Mouse (Mus musculus) embryonic facial prominence, embryonic 14.5 days (tissue): ENCODE data around the gene Lrp1. TPM values are rescaled to one million over a fixed set of nuclear protein-coding genes. Genes with fewer than 3 reads are reported as not detected.
A peak's percentile ranks its signal among the peaks of the same experiment; 100 is the strongest.

Experiments used
- ATAC-seq: fragments of 200-750 bp; cut with Nextera tagmentation; 2 replicates; pipeline ENCODE4 v1.8.0; 2017; ENCODE audit warnings: low read depth, moderate number of reproducible peaks, moderate TSS enrichment
- DNase-seq: peaks from one replicate; pipeline ENCODE4 v3.0.0-alpha.2; 2015; ENCODE audit warnings: low spot score
- H3K27ac ChIP-seq: fragments of 300-500 bp; sonication (generic); replicated peaks from 2 replicates; pipeline ENCODE4 v1.5.1; 2014; ENCODE audit warnings: low read depth, mild to moderate bottlenecking, low read length, moderate library complexity
- H3K27me3 ChIP-seq: fragments of 300-500 bp; sonication (generic); replicated peaks from 2 replicates; pipeline ENCODE4 v1.6.1; 2014; ENCODE audit warnings: low read length; ENCODE audit not compliant: control insufficient read depth, insufficient read depth
- H3K36me3 ChIP-seq: fragments of 300-500 bp; sonication (generic); 2 replicates; pipeline ENCODE4 v1.6.1; 2014; ENCODE audit warnings: low read length, mixed read lengths; ENCODE audit not compliant: control insufficient read depth, insufficient read depth
- H3K4me1 ChIP-seq: fragments of 300-500 bp; sonication (generic); 2 replicates; pipeline ENCODE4 v1.6.1; 2014; ENCODE audit warnings: antibody characterized with exemption, low read length; ENCODE audit not compliant: control insufficient read depth, insufficient read depth
- H3K4me2 ChIP-seq: fragments of 300-500 bp; sonication (generic); 2 replicates; pipeline ENCODE4 v1.6.1; 2014; ENCODE audit warnings: low read depth, mild to moderate bottlenecking, low read length, moderate library complexity, mixed read lengths
- H3K4me3 ChIP-seq: fragments of 300-500 bp; sonication (generic); 2 replicates; pipeline ENCODE4 v1.5.1; 2014; ENCODE audit warnings: low read depth, mild to moderate bottlenecking, low read length
- H3K9ac ChIP-seq: fragments of 300-500 bp; sonication (generic); 2 replicates; pipeline ENCODE4 v1.6.1; 2014; ENCODE audit warnings: low read depth, mild to moderate bottlenecking, low read length, moderate library complexity, mixed read lengths
- H3K9me3 ChIP-seq: fragments of 300-500 bp; sonication (generic); 2 replicates; pipeline ENCODE4 v1.6.1; 2016; ENCODE audit warnings: low read length; ENCODE audit not compliant: control insufficient read depth
- WGBS: fragments of 180-500 bp; shearing (Covaris S2); extraction: QIAGEN DNeasy Blood & Tissue Kit; methylation state at CpG from one replicate; pipeline ENCODE4 v1.1.7; 2014; 5-methylcytosine and 5-hydroxymethylcytosine counted together
- polyA plus RNA-seq: library from polyadenylated mRNA; unstranded; fragments of >200 nt; fragmentation: Nextera tagmentation; extraction: Ambion mirVana; gene quantifications from 2 replicates; pipeline ENCODE4 v1.2.1, GENCODE M21; 2014

Lrp1 gene
- 137 and 145 TPM in 2 replicates for polyA plus RNA-seq

DNA sequence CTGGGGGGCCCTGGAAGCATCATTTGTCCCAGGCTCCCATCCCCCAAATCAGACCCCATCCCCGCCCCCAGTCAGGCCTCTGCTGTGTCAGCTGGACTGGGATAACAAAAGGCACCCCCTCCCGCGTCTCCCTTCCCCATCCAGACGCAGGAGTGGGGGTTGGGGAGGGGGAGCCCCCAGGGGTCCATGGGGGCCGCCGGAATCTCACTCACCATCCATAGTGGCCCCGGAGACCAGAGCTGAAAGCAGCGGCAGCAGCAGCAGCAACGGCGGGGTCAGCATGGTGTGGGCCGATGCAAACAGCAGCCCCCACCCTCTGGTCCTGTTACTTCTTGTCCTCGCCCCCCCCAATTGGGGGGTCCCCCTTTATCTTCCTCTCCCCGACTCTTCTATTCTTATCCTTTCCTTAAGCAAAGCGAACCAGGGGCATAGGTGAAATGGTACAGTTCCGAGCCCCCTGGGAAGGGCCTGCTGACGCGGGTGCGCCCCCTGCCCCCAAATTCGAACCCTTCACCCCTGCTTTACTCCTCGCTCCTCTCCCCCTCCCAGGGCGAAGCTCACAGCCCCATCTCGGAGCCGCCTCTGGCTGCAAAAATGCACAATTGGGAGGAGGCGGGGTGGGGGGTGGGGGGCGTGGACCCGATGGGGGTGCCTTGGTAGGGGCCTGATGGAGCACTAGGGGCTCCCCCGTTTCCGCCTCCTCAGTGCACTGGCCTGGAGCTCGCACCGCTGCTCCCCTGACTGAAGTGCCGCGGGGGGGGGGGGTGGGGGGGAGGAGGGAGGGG is at the start of gene Lrp1:
TSS of gene Lrp1 (minus strand) at position 743 of the 785 bp plus-strand sequence.
- peak within 1 kb of the TSS; percentile 83 for H3K9ac ChIP-seq
- peak within 1 kb of the TSS; percentile 85 for H3K4me2 ChIP-seq
- H3K27me3 ChIP-seq = no peaks in the 10 kb centered on the region
- H3K4me3 ChIP-seq = peak within 1 kb of the TSS; percentile 71
- ATAC-seq (peak; percentile 82), DNase-seq (no peak)
- 0% methylated on average over 15 of the region's 32 CpGs for WGBS
- peaks cover 37% of the 10 kb centered on the region for H3K4me1 ChIP-seq
- no peaks in the 10 kb centered on the region for H3K9me3 ChIP-seq
- H3K36me3 ChIP-seq = no peaks in the 10 kb centered on the region
- peak within 1 kb of the TSS; percentile 96 for H3K27ac ChIP-seq

DNA sequence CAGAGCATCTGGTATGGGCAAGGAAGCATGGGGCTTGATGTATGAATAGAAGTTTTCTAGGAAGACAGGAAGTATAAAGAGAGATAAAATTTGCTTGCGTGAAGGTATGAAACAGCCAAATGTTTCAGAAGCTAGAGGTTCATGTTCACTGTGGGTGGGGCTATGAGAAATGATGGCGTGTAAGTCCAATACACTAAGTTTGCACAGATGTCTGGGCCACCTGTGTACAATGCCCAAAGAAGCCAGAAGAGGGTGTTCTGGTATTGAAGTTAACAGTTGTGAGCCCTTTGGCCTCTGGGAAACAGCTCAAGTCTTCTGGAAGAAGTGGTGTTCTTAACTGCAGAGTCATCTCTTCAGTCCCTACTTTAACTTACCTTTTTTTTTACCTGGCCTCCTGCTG is 49.2 kb upstream of the Lrp1 start:
- Histone ChIP-seq H3K4me2 (no peak overlapping the region), H3K4me3 (no peak overlapping the region), H3K4me1 (peaks cover 5% of the 10 kb centered on the region), H3K27me3 (no peaks in the 10 kb centered on the region), H3K27ac (no peak overlapping the region), H3K9me3 (no peaks in the 10 kb centered on the region), H3K9ac (no peak overlapping the region), H3K36me3 (no peaks in the 10 kb centered on the region)
- DNase-seq (no peak), ATAC-seq (no peak)
- 79% methylated on average over 2 of the region's 2 CpGs for WGBS

DNA sequence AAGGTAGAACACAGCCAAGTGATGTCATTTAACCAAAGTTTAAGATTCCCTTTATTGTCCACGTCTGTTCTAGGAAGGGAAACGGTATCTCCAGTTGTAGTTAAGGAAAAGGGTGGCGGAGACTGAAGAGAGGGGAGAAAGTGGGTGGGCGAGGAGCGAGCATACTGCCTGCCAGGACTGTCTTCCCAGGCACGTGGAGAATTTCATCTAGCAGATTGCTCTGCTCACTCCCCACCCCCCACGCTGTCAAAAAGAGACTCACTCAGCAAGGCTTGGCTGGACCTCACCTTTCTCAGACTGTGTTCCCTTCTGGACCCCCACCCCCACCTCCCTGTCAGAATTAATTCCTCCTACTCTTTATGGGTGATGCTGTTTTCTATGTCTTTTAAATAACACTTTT is 48.2 kb upstream of the Lrp1 start:
- H3K9ac ChIP-seq = peak overlapping the region; percentile 86; the same call in 1 of the 2 replicates
- ATAC-seq (no peak), DNase-seq (peak; percentile 75)
- H3K4me1 ChIP-seq = peaks cover 15% of the 10 kb centered on the region
- no peaks in the 10 kb centered on the region for H3K9me3 ChIP-seq
- peak overlapping the region; percentile 73 for H3K4me2 ChIP-seq
- H3K27ac ChIP-seq = peak overlapping the region; percentile 99
- peak overlapping the region; percentile 85 for H3K4me3 ChIP-seq
- WGBS = 5% methylated on average over 7 of the region's 7 CpGs
- H3K36me3 ChIP-seq = peaks cover 9% of the 10 kb centered on the region
- no peaks in the 10 kb centered on the region for H3K27me3 ChIP-seq

DNA sequence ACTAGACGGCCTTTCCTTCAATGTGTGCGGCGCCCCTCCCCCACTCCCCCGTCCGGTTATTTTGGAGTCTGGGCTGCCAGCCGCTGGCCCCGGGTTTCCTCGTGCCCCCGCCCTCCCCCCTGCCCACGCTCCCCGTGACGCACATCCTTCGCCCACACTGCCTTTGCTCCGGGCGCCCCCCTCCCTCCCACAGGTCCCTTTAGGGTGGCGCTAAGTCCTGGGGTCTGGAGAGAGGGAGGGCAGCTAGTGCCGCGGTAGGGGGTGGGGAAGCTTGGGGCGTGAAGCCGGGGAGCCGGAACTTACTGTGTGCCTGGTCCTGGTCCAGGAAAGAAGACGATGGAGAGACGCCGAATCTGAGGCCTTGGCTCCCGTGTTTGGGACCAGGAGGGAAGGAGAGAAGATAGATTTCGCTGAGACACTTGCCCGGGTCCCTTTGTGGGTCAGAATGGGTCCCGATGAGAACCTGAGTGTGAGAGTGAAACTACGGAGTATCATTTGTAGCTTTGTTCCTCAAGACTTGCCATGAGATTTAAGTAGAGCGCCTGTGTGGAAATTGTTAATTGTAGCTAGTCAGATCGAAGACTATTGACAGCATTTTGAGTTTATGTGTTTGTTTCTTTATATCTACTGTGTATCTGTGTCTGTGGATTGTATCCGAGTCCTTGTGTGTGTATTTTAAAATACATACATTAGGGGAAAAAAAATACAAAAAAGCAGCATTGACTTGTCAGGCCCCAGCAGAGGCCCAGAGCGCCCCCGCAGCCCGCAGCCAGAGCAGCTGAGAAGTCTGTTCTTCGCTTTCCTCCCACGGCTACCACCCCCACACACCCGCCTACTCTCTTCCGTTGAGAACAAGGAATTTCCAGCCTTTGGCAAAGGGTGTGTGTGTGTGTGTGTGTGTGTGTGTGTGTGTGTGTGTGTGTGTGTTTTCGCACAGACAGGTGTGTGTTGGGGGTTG is 47.4 kb upstream of the Lrp1 start, which contains the start of gene Nab2:
TSS of gene Nab2 (minus strand) at position 476 of the 958 bp plus-strand sequence.
- DNase-seq (peak; percentile 92), ATAC-seq (peak; percentile 51)
- H3K4me3 ChIP-seq = peak within 1 kb of the TSS; percentile 85
- H3K4me2 ChIP-seq = peak within 1 kb of the TSS; percentile 73
- H3K9ac ChIP-seq = peak within 1 kb of the TSS; percentile 86
- H3K4me1 ChIP-seq = peaks cover 21% of the 10 kb centered on the region
- H3K27me3 ChIP-seq = no peaks in the 10 kb centered on the region
- WGBS = under 1% methylated on average over 38 of the region's 40 CpGs
- peak within 1 kb of the TSS; percentile 99 for H3K27ac ChIP-seq
- peaks cover 17% of the 10 kb centered on the region for H3K36me3 ChIP-seq
- H3K9me3 ChIP-seq = no peaks in the 10 kb centered on the region

DNA sequence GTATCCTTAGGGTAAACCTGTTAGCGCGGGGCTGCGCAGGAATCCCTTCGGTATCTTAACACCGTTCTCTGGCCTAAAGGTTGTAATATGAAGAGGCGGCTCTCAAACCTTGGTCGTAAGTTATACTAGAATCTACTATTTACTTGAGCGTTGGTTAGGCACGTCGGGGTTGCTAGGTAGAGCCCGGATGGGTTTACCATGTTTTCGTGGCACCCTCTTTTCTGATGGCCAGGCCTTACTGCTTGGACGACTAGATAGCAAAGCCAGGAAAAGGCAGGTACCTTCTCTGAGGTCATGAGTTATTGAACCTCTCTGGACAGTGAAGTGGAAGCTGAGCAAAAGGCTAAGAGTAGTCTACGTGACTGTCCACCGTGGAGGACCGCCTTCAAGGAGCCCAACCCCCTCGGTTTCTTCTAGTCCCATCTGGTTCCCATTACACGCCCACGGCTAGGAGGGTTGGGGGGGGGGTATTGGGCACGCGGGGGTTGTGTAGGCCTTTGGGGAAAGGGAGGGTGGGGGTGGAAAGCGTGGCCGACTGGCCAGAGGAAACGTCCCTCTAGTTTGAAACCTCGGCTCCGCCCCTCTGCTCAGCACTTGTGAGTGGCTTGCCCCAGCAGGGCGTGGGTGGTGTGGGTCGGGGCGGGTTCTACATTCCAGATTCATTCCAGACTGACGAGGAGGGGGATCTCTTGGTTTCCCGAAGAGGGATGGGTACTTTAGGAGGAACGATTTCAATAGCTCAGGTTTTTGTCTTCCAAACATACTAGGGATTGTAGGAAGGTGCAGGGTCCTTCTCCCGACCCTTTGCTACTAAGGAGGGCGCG is 46.5 kb upstream of the Lrp1 start:
- H3K4me1 ChIP-seq = peaks cover 30% of the 10 kb centered on the region
- H3K27me3 ChIP-seq = no peaks in the 10 kb centered on the region
- peak overlapping the region; percentile 85 for H3K4me3 ChIP-seq
- H3K4me2 ChIP-seq = peak overlapping the region; percentile 73
- ATAC-seq (peak; percentile 75), DNase-seq (peak; percentile 98)
- H3K9ac ChIP-seq = peak overlapping the region; percentile 86
- 1% methylated on average over 35 of the region's 35 CpGs for WGBS
- no peaks in the 10 kb centered on the region for H3K9me3 ChIP-seq
- peak overlapping the region; percentile 99 for H3K27ac ChIP-seq
- peaks cover 26% of the 10 kb centered on the region for H3K36me3 ChIP-seq

DNA sequence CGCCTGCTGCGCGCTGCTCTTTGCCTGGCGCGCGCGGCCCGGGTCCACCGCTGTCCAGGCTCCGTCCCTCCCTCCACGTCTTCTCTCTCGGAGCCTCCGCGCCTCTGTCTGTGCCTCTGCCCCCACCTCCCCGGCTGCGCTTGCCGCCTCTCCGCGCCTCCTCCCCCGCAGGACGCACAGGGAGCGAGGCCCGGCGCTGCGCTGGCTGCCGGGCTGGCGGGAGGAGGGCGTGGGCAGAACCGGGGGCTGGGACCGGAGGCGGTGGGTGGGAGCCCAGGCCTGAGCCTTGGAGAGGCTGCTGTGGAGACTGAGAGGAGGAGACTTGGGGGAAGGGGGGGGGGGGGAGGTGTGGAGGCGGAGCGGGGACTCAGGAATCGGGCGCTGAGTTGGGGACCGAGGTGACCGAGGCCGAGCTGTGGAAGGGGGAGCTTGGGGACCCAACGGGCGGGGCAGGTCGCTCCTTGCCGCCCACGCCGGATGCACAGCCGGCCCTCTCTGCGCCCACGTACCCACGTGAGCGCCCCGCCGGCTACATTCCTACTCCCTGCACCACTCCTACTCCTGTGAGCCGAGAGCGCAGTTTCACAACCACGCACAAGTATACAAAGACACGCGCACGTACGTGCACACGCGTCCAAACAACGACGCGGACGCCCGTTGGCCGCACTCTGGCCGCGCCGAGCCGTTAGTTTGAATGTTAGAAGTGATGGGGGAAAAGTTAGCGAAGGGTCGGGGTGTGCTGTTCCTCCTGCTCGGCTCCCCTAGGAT is 45.7 kb upstream of the Lrp1 start, which contains the start of gene Nemp1:
TSS of gene Nemp1 (plus strand) at position 401 of the 768 bp plus-strand sequence.
- peaks cover 37% of the 10 kb centered on the region for H3K4me1 ChIP-seq
- peak within 1 kb of the TSS; percentile 99 for H3K27ac ChIP-seq
- peaks cover 28% of the 10 kb centered on the region for H3K36me3 ChIP-seq
- DNase-seq (peak; percentile 95), ATAC-seq (peak; percentile 67)
- H3K27me3 ChIP-seq = no peaks in the 10 kb centered on the region
- peak within 1 kb of the TSS; percentile 85 for H3K4me3 ChIP-seq
- under 1% methylated on average over 40 of the region's 73 CpGs for WGBS
- H3K9ac ChIP-seq = peak within 1 kb of the TSS; percentile 86
- H3K9me3 ChIP-seq = no peaks in the 10 kb centered on the region
- H3K4me2 ChIP-seq = peak within 1 kb of the TSS; percentile 73

DNA sequence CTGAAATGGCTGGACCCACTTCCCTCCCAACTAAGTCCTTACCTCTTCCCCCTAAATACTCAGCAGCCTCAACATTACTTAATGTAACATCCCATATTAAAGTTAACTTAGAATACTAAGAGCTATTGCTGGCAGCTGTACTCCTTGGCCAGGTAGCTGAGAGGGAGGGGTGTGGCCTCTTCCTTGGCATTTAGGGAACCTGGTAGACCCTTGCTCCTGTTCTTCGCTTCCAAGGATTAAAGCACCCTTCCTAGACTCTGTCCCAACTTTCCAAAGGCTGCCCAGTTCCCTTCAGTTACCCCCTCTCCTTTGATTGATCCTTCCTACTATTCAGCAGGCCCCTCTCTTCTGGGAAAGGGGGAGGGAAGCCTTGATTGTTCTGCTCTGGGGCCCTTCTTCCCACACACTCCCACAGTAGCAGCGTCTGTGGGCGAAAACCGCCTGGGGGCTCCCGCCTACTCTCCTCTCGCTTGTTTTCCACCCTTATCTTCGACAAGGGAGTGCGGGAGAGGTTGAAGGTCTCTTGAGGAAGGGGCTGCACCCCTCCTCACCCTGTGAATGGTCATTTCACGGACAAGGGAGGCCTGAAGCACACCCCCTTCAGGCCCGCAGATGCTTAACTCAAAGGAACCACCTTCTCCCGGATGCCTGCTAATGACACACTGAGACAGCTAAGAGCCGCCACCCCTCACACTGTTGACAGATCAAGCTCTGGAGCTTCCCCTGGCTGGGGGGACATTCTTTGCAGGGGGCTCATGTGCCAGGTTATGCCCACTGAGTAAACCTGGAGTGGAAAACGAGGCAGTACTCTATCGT is 44.6 kb upstream of the Lrp1 start:
- H3K36me3 ChIP-seq = peaks cover 39% of the 10 kb centered on the region
- H3K27me3 ChIP-seq = no peaks in the 10 kb centered on the region
- H3K9ac ChIP-seq = peak overlapping the region; percentile 86
- WGBS = 5% methylated on average over 14 of the region's 14 CpGs
- DNase-seq (no peak), ATAC-seq (no peak)
- no peaks in the 10 kb centered on the region for H3K9me3 ChIP-seq
- peak overlapping the region; percentile 85 for H3K4me3 ChIP-seq
- peak overlapping the region; percentile 99 for H3K27ac ChIP-seq
- H3K4me1 ChIP-seq = peaks cover 43% of the 10 kb centered on the region
- H3K4me2 ChIP-seq = peak overlapping the region; percentile 73
